Mouse (Mus musculus) neural tube, embryonic 15.5 days (tissue): ENCODE results near the gene Olfr10. TPM values are rescaled to one million over a fixed set of nuclear protein-coding genes. Genes with fewer than 3 reads are reported as not detected.
"Not testable (repeated sequence)": the region's sequence is repeated elsewhere in the genome, so short reads cannot be mapped to it uniquely, and the experiment has no call there.

ENCODE experiments used
- ATAC-seq: fragments of 200-750 bp; cut with Nextera tagmentation; 2 replicates; pipeline ENCODE4 v1.8.0; 2017; ENCODE audit warnings: mild to moderate bottlenecking, moderate TSS enrichment, moderate library complexity; ENCODE audit not compliant: low FRiP score
- H3K27ac ChIP-seq: fragments of 300-500 bp; sonication (generic); replicated peaks from 2 replicates; pipeline ENCODE4 v1.5.1; 2015; ENCODE audit warnings: mild to moderate bottlenecking, inconsistent platforms
- H3K27me3 ChIP-seq: fragments of 300-500 bp; sonication (generic); replicated peaks from 2 replicates; pipeline ENCODE4 v1.6.1; 2015; ENCODE audit warnings: inconsistent platforms
- H3K36me3 ChIP-seq: fragments of 300-500 bp; sonication (generic); 2 replicates; pipeline ENCODE4 v1.6.1; 2015; ENCODE audit warnings: inconsistent platforms
- H3K4me1 ChIP-seq: fragments of 300-500 bp; sonication (generic); 2 replicates; pipeline ENCODE4 v1.6.1; 2015; ENCODE audit warnings: inconsistent platforms
- H3K4me2 ChIP-seq: fragments of 300-500 bp; sonication (generic); 2 replicates; pipeline ENCODE4 v1.6.1; 2015; ENCODE audit warnings: inconsistent platforms, mild to moderate bottlenecking, moderate library complexity
- H3K4me3 ChIP-seq: fragments of 300-500 bp; sonication (generic); replicated peaks from 2 replicates; pipeline ENCODE4 v1.5.1; 2015; ENCODE audit warnings: mild to moderate bottlenecking, inconsistent platforms
- H3K9ac ChIP-seq: fragments of 300-500 bp; sonication (generic); replicated peaks from 2 replicates; pipeline ENCODE4 v1.6.1; 2015; ENCODE audit warnings: mild to moderate bottlenecking, inconsistent platforms
- H3K9me3 ChIP-seq: fragments of 300-500 bp; sonication (generic); replicated peaks from 2 replicates; pipeline ENCODE4 v1.6.1; 2016; ENCODE audit warnings: inconsistent platforms
- WGBS: fragments of 180-500 bp; shearing (Covaris S2); methylation state at CpG from one replicate; pipeline ENCODE4 v1.1.7; 2015; ENCODE audit warnings: mixed read lengths; 5-methylcytosine and 5-hydroxymethylcytosine counted together
- polyA plus RNA-seq: library from polyadenylated mRNA; unstranded; fragments of >200 nt; fragmentation: Nextera tagmentation; extraction: Ambion mirVana; gene quantifications from 2 replicates; pipeline ENCODE4 v1.2.1, GENCODE M21; 2015

Olfr10 gene
- polyA plus RNA-seq, 1 experiment from 2014 or later, result not detected

DNA sequence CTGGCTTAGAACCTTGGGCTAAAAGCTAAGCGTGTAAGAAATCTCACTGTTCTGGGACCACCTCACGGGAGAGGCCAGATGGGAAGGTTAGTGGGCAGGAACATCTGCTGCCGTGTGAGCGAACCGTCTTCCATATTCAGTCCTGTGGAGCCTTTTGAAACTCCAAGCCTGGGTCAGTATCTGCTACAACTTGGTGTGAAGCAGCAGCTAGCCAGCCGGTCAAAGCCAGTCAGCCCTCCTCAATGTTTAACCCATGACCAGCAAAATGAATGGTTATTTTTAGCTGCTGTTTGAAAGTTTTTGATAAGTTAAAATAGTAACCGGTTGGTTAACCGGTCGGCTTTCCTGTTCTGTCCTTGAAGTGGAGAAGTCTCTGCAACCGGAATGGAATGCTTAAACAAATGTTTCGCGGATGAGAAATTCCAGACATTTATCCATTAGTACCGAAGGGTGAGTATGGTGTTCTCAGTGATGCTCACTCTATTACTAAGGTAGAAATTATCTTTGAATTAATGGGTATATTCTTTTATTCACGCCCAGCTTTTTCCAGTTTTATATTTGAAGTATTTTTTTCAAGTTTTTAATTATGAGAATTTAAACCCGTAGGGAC, 36.5 kb upstream of the Olfr10 start:
- H3K9ac ChIP-seq, result no peak overlapping the region
- no peaks in the 10 kb centered on the region for H3K4me1 ChIP-seq
- no peak overlapping the region for H3K27ac ChIP-seq
- H3K36me3 ChIP-seq, result no peaks in the 10 kb centered on the region
- no peak overlapping the region for H3K4me2 ChIP-seq
- no peak overlapping the region for H3K4me3 ChIP-seq
- H3K9me3 ChIP-seq, result no peaks in the 10 kb centered on the region
- no peak for ATAC-seq
- H3K27me3 ChIP-seq, result no peaks in the 10 kb centered on the region
- 78% methylated on average over 15 of the region's 15 CpGs for WGBS

DNA sequence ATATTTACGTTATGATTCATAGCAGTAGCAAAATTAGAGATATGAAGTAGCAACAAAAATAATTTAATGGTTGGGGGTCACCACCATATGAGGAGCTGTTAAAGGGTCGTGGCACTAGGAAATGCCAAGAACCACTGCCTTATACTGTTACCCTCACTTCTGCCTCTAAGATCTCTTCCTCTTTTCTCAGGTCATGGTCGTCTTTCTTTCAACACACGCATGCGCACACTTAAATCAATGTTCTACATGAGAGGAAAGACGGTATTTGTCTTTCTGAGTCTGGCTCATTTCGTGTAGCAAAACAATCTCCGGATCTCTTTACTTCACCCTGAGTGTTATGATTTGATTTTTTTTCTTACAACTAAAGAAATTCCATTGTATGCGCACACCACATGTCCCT, 34.8 kb upstream of the Olfr10 start:
- Histone ChIP-seq H3K27ac (no peak overlapping the region), H3K4me2 (no peak overlapping the region), H3K36me3 (no peaks in the 10 kb centered on the region), H3K4me1 (peaks cover 4% of the 10 kb centered on the region; the same call in 1 of the 2 replicates), H3K27me3 (no peaks in the 10 kb centered on the region), H3K9ac (no peak overlapping the region), H3K4me3 (no peak overlapping the region), H3K9me3 (no peaks in the 10 kb centered on the region)
- no peak for ATAC-seq
- WGBS, result 93% methylated on average over 9 of the region's 9 CpGs

DNA sequence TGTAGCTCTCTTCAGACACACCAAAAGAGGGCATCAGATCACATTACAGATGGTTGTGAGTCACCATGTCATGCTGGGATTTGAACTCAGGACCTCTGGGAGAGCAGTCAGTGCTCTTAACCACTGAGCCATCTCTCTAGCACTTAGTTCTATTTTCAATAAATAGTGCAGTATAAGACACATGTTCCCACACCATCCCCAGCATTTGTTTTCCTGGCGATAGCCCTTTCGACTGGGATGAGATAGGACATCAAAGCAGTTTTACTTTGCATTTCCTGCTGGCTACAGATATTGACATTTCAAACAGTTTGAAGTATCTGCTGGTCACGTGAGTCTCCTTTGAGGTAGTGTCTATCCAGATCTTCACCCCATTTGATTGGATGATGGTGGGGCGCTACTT, 34.2 kb upstream of the Olfr10 start:
- Histone ChIP-seq H3K36me3 (no peaks in the 10 kb centered on the region), H3K9me3 (no peaks in the 10 kb centered on the region), H3K4me2 (no peak overlapping the region), H3K27me3 (no peaks in the 10 kb centered on the region), H3K4me1 (peaks cover 4% of the 10 kb centered on the region; the same call in 1 of the 2 replicates), H3K4me3 (no peak overlapping the region), H3K27ac (no peak overlapping the region), H3K9ac (no peak overlapping the region)
- no peak for ATAC-seq
- 96% methylated on average over 4 of the region's 4 CpGs for WGBS

DNA sequence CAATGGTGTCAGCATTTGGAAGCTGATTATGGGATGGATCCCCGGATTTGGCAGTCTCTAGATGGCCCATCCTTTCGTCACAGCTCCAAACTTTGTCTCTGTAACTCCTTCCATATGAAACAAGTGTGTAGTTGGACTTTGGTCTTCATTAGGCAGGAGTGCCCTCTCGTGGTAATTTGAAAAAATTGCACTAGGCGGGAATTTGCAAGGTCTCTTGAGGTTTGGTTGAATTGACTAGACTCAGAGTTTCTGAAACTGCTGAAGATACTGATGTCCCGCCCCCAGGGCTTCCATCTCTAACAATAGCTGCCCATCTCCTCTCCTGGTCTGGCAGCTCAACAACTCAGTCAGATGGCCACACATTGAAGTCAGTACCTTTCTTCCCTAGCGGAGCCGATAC, 33.2 kb upstream of the Olfr10 start:
- 30% methylated on average over 7 of the region's 7 CpGs for WGBS
- Histone ChIP-seq H3K9me3 (no peaks in the 10 kb centered on the region), H3K27me3 (no peaks in the 10 kb centered on the region), H3K4me2 (no peak overlapping the region), H3K9ac (no peak overlapping the region), H3K36me3 (no peaks in the 10 kb centered on the region), H3K4me1 (peaks cover 4% of the 10 kb centered on the region; the same call in 1 of the 2 replicates), H3K27ac (no peak overlapping the region), H3K4me3 (no peak overlapping the region)
- peak; percentile 31; the same call in 1 of the 2 replicates for ATAC-seq

GRCm38 (mm10) chr11:49273834-49274519, 30.6 kb upstream of the Olfr10 start:
- WGBS, result 39% methylated on average over 11 of the region's 11 CpGs
- Histone ChIP-seq H3K4me3 (no peak overlapping the region), H3K36me3 (no peaks in the 10 kb centered on the region), H3K9ac (no peak overlapping the region; the same call in 1 of the 2 replicates), H3K9me3 (no peaks in the 10 kb centered on the region), H3K4me2 (no peak overlapping the region), H3K27ac (no peak overlapping the region), H3K27me3 (no peaks in the 10 kb centered on the region), H3K4me1 (peaks cover 4% of the 10 kb centered on the region; the same call in 1 of the 2 replicates)
- no peak; the same call in 1 of the 2 replicates for ATAC-seq

DNA sequence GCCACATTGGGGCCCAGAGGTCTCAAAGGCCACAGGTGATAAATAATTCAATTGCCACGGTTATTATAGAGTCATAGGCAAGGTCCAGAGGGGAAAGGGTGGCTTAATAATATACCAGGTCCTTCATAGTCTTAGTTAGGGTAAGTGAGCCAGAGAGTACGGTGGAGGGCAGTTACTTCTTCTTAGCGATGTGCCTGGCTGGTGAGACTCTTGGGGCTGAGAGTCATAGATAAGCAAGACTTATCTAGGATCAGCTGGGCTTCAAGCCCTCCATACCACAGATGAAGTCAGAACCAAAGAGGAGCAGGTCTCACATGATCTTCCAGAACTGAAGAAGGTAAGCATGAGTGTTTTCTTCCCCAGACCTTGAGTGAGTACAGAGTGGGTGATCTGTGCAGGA, 26.3 kb upstream of the Olfr10 start, which contains the start of gene Olfr1393:
Gene Olfr1393 (plus strand): TSS at position 83 of the 400 bp plus-strand sequence.
- Histone ChIP-seq H3K9ac (no peak within 1 kb of the TSS), H3K4me2 (no peak within 1 kb of the TSS), H3K27ac (no peak within 1 kb of the TSS), H3K9me3 (no peaks in the 10 kb centered on the region), H3K27me3 (no peaks in the 10 kb centered on the region), H3K4me3 (no peak within 1 kb of the TSS), H3K36me3 (no peaks in the 10 kb centered on the region), H3K4me1 (peaks cover 4% of the 10 kb centered on the region; the same call in 1 of the 2 replicates)
- ATAC-seq, result no peak
- 74% methylated on average over 3 of the region's 3 CpGs for WGBS

DNA sequence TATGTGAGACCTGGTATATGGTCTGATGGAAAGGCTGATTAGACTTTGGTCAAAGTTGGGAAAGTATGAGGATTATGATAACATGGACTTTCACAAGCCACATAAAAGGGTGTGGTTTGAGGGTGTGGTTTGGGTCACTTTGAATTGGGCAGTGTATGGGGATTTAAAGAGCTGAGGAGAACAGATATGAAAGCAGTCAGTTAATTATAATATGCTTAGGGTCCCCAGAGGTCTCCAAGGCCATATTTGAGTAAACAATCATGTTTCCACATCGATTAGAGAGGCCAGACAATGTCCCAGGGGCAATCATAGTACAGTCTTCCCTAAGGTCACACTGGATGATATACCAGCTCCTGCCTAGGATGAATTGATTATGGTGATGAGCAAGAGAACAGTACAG, 19.6 kb upstream of the Olfr10 start, which contains the start of gene Olfr1392:
Gene Olfr1392 (plus strand): TSS at position 301 of the 400 bp plus-strand sequence.
- H3K9me3 ChIP-seq, H3K27ac ChIP-seq, H3K27me3 ChIP-seq, H3K36me3 ChIP-seq, H3K4me1 ChIP-seq, H3K9ac ChIP-seq, H3K4me3 ChIP-seq, ATAC-seq, H3K4me2 ChIP-seq: not testable (repeated sequence)
- WGBS, result 80% methylated on average over 1 of the region's 1 CpGs

DNA sequence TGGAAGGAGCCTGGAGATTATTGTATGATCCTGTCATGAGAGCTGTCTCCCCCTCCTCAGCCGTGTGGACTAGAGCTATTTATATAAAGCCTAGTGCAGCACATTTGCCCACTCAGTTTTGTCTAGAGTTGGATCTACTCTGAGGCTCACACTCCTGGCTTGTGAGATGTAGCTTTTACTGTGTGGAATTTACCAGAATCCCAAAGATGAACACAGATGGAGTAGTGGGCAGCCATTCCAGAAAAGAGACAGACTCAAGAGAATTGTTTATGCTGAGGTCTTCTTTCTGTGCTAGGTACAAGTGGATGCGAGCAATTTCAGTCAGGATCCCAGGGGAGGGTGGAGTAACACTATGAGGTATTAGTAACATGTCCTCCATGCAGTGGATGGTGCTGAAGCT, 17.3 kb upstream of the Olfr10 start:
- Histone ChIP-seq H3K36me3 (no peaks in the 10 kb centered on the region), H3K9ac (no peak overlapping the region), H3K9me3 (no peaks in the 10 kb centered on the region), H3K27me3 (no peaks in the 10 kb centered on the region), H3K27ac (no peak overlapping the region), H3K4me3 (no peak overlapping the region), H3K4me2 (no peak overlapping the region), H3K4me1 (no peaks in the 10 kb centered on the region)
- 85% methylated on average over 2 of the region's 2 CpGs for WGBS
- ATAC-seq, result no peak

DNA sequence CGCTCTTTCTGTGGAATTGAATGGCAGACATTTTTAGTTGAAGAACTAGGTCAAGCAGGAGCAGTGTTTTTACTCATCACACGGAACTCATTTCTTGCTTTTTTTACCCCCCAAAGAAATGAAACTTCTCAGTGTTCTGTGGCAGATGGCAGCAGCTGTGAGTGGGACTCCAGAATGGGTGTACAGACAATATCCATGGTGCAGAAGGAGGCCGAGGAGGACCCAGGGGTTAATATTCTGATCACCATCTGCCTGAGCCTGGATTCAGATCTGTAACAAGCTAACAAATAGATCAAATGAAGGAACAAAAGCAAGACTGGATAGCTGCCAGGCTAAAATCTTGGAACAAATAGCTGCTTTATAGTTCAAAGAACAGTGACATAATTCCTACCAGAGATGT, 11.8 kb upstream of the Olfr10 start:
- Histone ChIP-seq H3K4me2 (no peak overlapping the region), H3K27ac (no peak overlapping the region), H3K4me1 (no peaks in the 10 kb centered on the region), H3K36me3 (no peaks in the 10 kb centered on the region), H3K4me3 (no peak overlapping the region), H3K27me3 (no peaks in the 10 kb centered on the region), H3K9ac (no peak overlapping the region), H3K9me3 (no peaks in the 10 kb centered on the region)
- no peak for ATAC-seq
- WGBS, result 66% methylated on average over 3 of the region's 3 CpGs

DNA sequence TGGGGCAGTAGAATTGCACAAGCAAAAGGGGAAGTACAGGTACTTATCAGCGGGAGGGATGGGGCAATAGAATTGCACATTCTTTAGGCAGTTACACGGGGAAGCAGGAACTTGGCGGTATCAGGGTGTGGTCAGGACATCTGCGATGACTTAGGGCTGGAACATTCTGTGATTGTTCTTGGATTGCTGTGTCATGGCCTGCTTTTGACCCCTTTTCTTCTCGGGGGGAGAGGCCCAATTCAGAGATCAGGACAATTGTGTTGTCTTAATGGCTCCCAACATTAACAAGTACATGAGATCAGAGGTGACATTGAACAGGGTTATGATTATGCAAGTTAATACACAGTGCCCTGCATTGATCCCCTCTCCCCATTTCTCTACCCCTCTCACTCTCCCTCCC, 4.0 kb downstream of the Olfr10 start:
- not testable (repeated sequence) for H3K9ac ChIP-seq, H3K27me3 ChIP-seq, H3K4me2 ChIP-seq, H3K27ac ChIP-seq, H3K4me1 ChIP-seq, H3K9me3 ChIP-seq, H3K36me3 ChIP-seq, H3K4me3 ChIP-seq, ATAC-seq
- 85% methylated on average over 5 of the region's 5 CpGs for WGBS

- no peaks in the 10 kb centered on the region for H3K9me3 ChIP-seq
- no peak within 1 kb of the TSS for H3K27ac ChIP-seq
- no peak within 1 kb of the TSS for H3K4me2 ChIP-seq
- ATAC-seq, result no peak
- no peak within 1 kb of the TSS for H3K4me3 ChIP-seq
- no peaks in the 10 kb centered on the region for H3K36me3 ChIP-seq
- H3K4me1 ChIP-seq, result no peaks in the 10 kb centered on the region
- no peaks in the 10 kb centered on the region for H3K27me3 ChIP-seq
- H3K9ac ChIP-seq, result no peak within 1 kb of the TSS
- WGBS, result 89% methylated on average over 2 of the region's 2 CpGs
Measured at GRCm38 (mm10) chr11:49322442-49322841, 17.9 kb downstream of the Olfr10 start, which contains the start of gene Olfr1391. Olfr1391 (plus strand) TSS chr11:49322742.

DNA sequence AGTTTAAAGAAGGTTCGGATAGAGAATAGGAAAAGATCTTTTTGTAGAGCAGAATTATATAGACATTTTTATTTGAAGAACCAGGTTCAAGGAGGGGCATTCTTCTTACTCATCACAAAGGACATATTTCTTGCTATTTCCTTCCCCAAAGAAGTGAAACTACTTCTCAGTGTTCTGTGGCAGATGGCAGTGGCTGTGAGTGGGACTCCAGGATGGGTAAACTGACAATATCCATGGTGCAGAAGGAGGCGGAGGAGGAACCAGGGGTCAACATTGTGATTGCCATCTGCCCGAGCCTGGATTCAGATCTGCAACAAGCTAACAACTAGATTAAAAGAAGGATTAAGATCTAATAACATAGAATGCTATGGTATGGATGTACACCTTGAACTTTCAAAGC, 22.2 kb downstream of the Olfr10 start:
- ATAC-seq, result no peak
- no peak overlapping the region for H3K4me3 ChIP-seq
- no peaks in the 10 kb centered on the region for H3K9me3 ChIP-seq
- H3K4me1 ChIP-seq, result no peaks in the 10 kb centered on the region
- no peaks in the 10 kb centered on the region for H3K36me3 ChIP-seq
- H3K4me2 ChIP-seq, result no peak overlapping the region
- no peaks in the 10 kb centered on the region for H3K27me3 ChIP-seq
- no peak overlapping the region for H3K27ac ChIP-seq
- 93% methylated on average over 3 of the region's 3 CpGs for WGBS
- H3K9ac ChIP-seq, result no peak overlapping the region
